In the genomic region with DNA sequence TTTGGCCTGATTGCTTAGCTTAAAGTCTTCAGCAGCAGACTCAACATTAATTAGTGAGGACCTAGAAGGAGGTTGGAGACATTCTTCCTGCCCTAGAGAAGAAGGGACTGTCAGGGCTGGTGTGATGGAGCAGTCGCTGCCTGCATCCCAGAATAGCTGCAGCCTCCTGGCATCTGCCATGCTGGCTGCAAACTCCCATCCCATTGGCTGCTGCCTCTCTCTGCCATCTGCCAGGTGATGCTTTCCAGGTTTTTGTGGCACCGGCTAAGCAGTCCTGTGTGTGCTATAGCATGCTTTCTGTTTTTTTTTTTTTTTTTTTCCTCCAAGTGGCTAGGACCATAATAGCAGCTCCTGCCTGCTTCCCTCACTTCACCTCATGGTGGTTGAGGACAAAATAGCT, we compare ENCODE assay signal across 12 mouse cellular contexts. TPM values are rescaled to one million over a fixed set of nuclear protein-coding genes. Genes with fewer than 3 reads are reported as not detected.
DNase-seq lines count a peak whose midpoint lies in the region; ATAC-seq lines count a peak whose summit lies in the region.
"Had no signal": no experiment of that assay in that cellular context is flagged by ENCODE, and none has a peak within 500 bp of the region (broad histone marks: within the 10 kb centered on the region; RNA-seq: fewer than 3 reads in every experiment).

No protein-coding gene starts in this region.

- no peaks in the 10 kb centered on the region for H3K27me3 ChIP-seq in midbrain, embryonic 15.5 days (replicated peaks)
- no peaks in the 10 kb centered on the region for H3K27me3 ChIP-seq in midbrain, embryonic 10.5 days (ENCODE audit: low read depth, poor library complexity, severe bottlenecking)
- H3K27me3 ChIP-seq in forebrain, embryonic 16.5 days (replicated peaks; ENCODE audit: control insufficient read depth, insufficient read depth, low read length) = no peaks in the 10 kb centered on the region
- no peaks in the 10 kb centered on the region for H3K27me3 ChIP-seq in intestine, embryonic 15.5 days (replicated peaks)
- H3K27me3 ChIP-seq: heart, embryonic 15.5 days had no signal

- DNase-seq in midbrain, embryonic 10.5 days (ENCODE audit: low spot score) = no peak
- peak; percentile 40 to 52 for DNase-seq in layer of hippocampus, postnatal 25 days (ENCODE audit: extremely low spot score in 1 of 2, low spot score in 1 of 2)
- DNase-seq in right cerebral cortex, postnatal 36 days (ENCODE audit: low spot score in 2 of 2) = peak; percentile 77 to 80
- no peak for DNase-seq in thymus, postnatal 25 days
- DNase-seq in urinary bladder, postnatal 4 days (ENCODE audit: low spot score in 2 of 2) = no peak
- DNase-seq: kidney, postnatal 25 days; lung, embryonic 14.5 days had no signal

- no peak overlapping the region for H3K27ac ChIP-seq in midbrain, embryonic 15.5 days
- no peak overlapping the region for H3K27ac ChIP-seq in midbrain, embryonic 10.5 days (replicated peaks)
- peak overlapping the region; percentile 26; the same call in 1 of the 2 replicates for H3K27ac ChIP-seq in forebrain, embryonic 16.5 days (ENCODE audit: low read length)
- no peak overlapping the region for H3K27ac ChIP-seq in intestine, embryonic 15.5 days
- H3K27ac ChIP-seq: heart, embryonic 15.5 days had no signal

- H3K9ac ChIP-seq in midbrain, embryonic 15.5 days = no peak overlapping the region
- H3K9ac ChIP-seq in forebrain, embryonic 16.5 days (replicated peaks; ENCODE audit: low read depth, low read length) = no peak overlapping the region
- no peak overlapping the region for H3K9ac ChIP-seq in intestine, embryonic 15.5 days
- H3K9ac ChIP-seq: heart, embryonic 15.5 days; lung, embryonic 14.5 days had no signal

- H3K9me3 ChIP-seq in midbrain, embryonic 15.5 days = no peaks in the 10 kb centered on the region
- H3K9me3 ChIP-seq in midbrain, embryonic 10.5 days (replicated peaks) = no peaks in the 10 kb centered on the region
- no peaks in the 10 kb centered on the region for H3K9me3 ChIP-seq in forebrain, embryonic 16.5 days (ENCODE audit: control insufficient read depth, low read length)
- H3K9me3 ChIP-seq in intestine, embryonic 15.5 days = no peaks in the 10 kb centered on the region
- H3K9me3 ChIP-seq: heart, embryonic 15.5 days had no signal

- H3K4me3 ChIP-seq in midbrain, embryonic 15.5 days = no peak overlapping the region
- no peak overlapping the region for H3K4me3 ChIP-seq in midbrain, embryonic 10.5 days
- H3K4me3 ChIP-seq in forebrain, embryonic 16.5 days (replicated peaks; ENCODE audit: low read length) = no peak overlapping the region
- no peak overlapping the region for H3K4me3 ChIP-seq in intestine, embryonic 15.5 days (replicated peaks)
- H3K4me3 ChIP-seq: heart, embryonic 15.5 days had no signal

- 0 out of 2 replicates have a peak, but pooled peaks have one; percentile 30 for ATAC-seq in midbrain, embryonic 15.5 days (replicated peaks)
- ATAC-seq in forebrain, embryonic 16.5 days = peak; percentile 99
- no peak for ATAC-seq in intestine, embryonic 15.5 days

- no peaks in the 10 kb centered on the region for H3K4me1 ChIP-seq in midbrain, embryonic 15.5 days
- H3K4me1 ChIP-seq in midbrain, embryonic 10.5 days = no peaks in the 10 kb centered on the region
- no peaks in the 10 kb centered on the region; the same call in 1 of the 2 replicates for H3K4me1 ChIP-seq in forebrain, embryonic 16.5 days (replicated peaks; ENCODE audit: control insufficient read depth, insufficient read depth, low read length)
- no peaks in the 10 kb centered on the region for H3K4me1 ChIP-seq in intestine, embryonic 15.5 days (replicated peaks)
- H3K4me1 ChIP-seq: heart, embryonic 15.5 days had no signal

- no peak overlapping the region for H3K4me2 ChIP-seq in midbrain, embryonic 15.5 days
- no peak overlapping the region for H3K4me2 ChIP-seq in forebrain, embryonic 16.5 days (ENCODE audit: low read length)
- H3K4me2 ChIP-seq in intestine, embryonic 15.5 days (replicated peaks) = no peak overlapping the region
- H3K4me2 ChIP-seq: heart, embryonic 15.5 days; lung, embryonic 14.5 days had no signal

- H3K36me3 ChIP-seq in midbrain, embryonic 15.5 days (replicated peaks) = no peaks in the 10 kb centered on the region
- no peaks in the 10 kb centered on the region for H3K36me3 ChIP-seq in midbrain, embryonic 10.5 days
- no peaks in the 10 kb centered on the region for H3K36me3 ChIP-seq in forebrain, embryonic 16.5 days (ENCODE audit: control insufficient read depth, insufficient read depth)
- H3K36me3 ChIP-seq in intestine, embryonic 15.5 days = no peaks in the 10 kb centered on the region
- H3K36me3 ChIP-seq: heart, embryonic 15.5 days had no signal

- 94% methylated on average over 2 of the region's 2 CpGs for WGBS in midbrain, embryonic 15.5 days
- WGBS in midbrain, embryonic 10.5 days = 84% methylated on average over 2 of the region's 2 CpGs
- 47% methylated on average over 2 of the region's 2 CpGs for WGBS in forebrain, embryonic 16.5 days
- whole genome bisulfite sequencing in intestine, embryonic 15.5 days = 73% methylated on average over 2 of the region's 2 CpGs

RNA-seq across cellular contexts. Expression of gene Lrrc55, which starts 16.7 kb away (rescaled TPM):
- 14.5 and 15.0 TPM in 2 replicates for polyA plus RNA-seq in midbrain, embryonic 15.5 days (2015; fragmentation: Nextera tagmentation; extraction: Ambion mirVana)
- polyA plus RNA-seq in midbrain, embryonic 10.5 days (2016; fragmentation: Nextera tagmentation; extraction: Ambion mirVana) = 0.25 and 0.76 TPM in 2 replicates
- polyA plus RNA-seq in forebrain, embryonic 16.5 days (2015; fragmentation: Nextera tagmentation; extraction: Ambion mirVana) = 12.3 and 14.9 TPM in 2 replicates
- total RNA-seq in layer of hippocampus, postnatal 25 days (2021) = 10 to 100 TPM; 15.0 to 19.1 TPM
- polyA plus RNA-seq in intestine, embryonic 15.5 days (2015; fragmentation: Nextera tagmentation; extraction: Ambion mirVana) = 4.2 and 4.4 TPM in 2 replicates
- total RNA-seq: common myeloid progenitor, adult 5-6 weeks had no signal

Comparison
In these comparisons a context has a peak if more than half of its experiments do, and no peak if none do; other contexts are left out.
1. DNase-seq: peak in layer of hippocampus, postnatal 25 days (2 of 2) and right cerebral cortex, postnatal 36 days (2 of 2); none in midbrain, embryonic 10.5 days (single experiment), thymus, postnatal 25 days (single experiment) and urinary bladder, postnatal 4 days (0 of 2).